Mouse (Mus musculus): Measurements from ENCODE around the gene Utrn. TPM values are rescaled to one million over a fixed set of nuclear protein-coding genes. Genes with fewer than 3 reads are reported as not detected.

Gene Utrn
- polyA plus RNA-seq, 1 experiment from 2014 or later: 49.7 TPM

GRCm38 (mm10) chr10:12836048-12836816, 32.9 kb downstream of the Utrn start:
- Histone ChIP-seq H3K27ac (ENCODE audit: low read depth, low read length) (no peak overlapping the region), H3K36me3 (ENCODE audit: control insufficient read depth, insufficient read depth, low read length) (no peaks in the 10 kb centered on the region), H3K27me3 (ENCODE audit: control insufficient read depth, insufficient read depth, low read length) (no peaks in the 10 kb centered on the region), H3K4me2 (ENCODE audit: low read depth, low read length, severe bottlenecking) (no peak overlapping the region), H3K9ac (ENCODE audit: low read length) (no peak overlapping the region), H3K9me3 (ENCODE audit: control insufficient read depth, low read length) (no peaks in the 10 kb centered on the region), H3K4me1 (replicated peaks; ENCODE audit: control insufficient read depth, insufficient read depth, low read length) (no peaks in the 10 kb centered on the region), H3K4me3 (ENCODE audit: low read depth, low read length) (no peak overlapping the region)
- DNase-seq (ENCODE audit: low spot score) (no peak), ATAC-seq (replicated peaks; ENCODE audit: low FRiP score) (no peak)
- WGBS: 92% methylated on average over 14 of the region's 14 CpGs

- H3K27ac ChIP-seq (ENCODE audit: low read depth, low read length): no peak overlapping the region
- no peak for DNase-seq (ENCODE audit: low spot score)
Observed at GRCm38 (mm10) chr10:12834215-12834614, 35.0 kb downstream of the Utrn start.

GRCm38 (mm10) chr10:12832163-12832562, 37.0 kb downstream of the Utrn start:
- ATAC-seq (replicated peaks; ENCODE audit: low FRiP score): no peak
- H3K9ac ChIP-seq (ENCODE audit: low read length): no peak overlapping the region
- 90% methylated on average over 8 of the region's 8 CpGs for WGBS

More at GRCm38 (mm10) chr10:12834215-12834614, 35.0 kb downstream of the Utrn start:
- ATAC-seq (replicated peaks; ENCODE audit: low FRiP score): no peak
- Histone ChIP-seq H3K9me3 (ENCODE audit: control insufficient read depth, low read length) (no peaks in the 10 kb centered on the region), H3K4me1 (replicated peaks; ENCODE audit: control insufficient read depth, insufficient read depth, low read length) (no peaks in the 10 kb centered on the region), H3K36me3 (ENCODE audit: control insufficient read depth, insufficient read depth, low read length) (no peaks in the 10 kb centered on the region), H3K4me3 (ENCODE audit: low read depth, low read length) (no peak overlapping the region), H3K27me3 (ENCODE audit: control insufficient read depth, insufficient read depth, low read length) (no peaks in the 10 kb centered on the region), H3K4me2 (ENCODE audit: low read depth, low read length, severe bottlenecking) (no peak overlapping the region), H3K9ac (ENCODE audit: low read length) (no peak overlapping the region)
- 76% methylated on average over 1 of the region's 1 CpGs for WGBS

DNA sequence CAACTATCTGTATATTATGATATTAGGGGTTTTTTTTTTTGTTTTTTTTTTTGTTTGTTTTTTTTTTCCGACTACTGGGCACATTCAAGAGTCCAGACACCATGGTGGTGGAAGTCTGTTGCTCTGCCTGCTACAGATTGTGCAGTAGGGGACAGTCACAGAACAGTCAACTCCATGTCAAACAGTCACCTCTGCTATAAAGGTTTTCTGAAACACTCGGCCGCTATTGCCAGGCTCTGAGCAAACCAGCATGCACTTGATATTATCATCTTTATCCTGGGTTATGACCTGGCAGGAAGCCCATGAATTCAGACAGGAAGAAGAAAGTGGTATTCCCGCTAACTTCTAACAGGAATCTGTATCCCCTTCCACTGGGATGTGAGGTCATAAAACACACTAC, 41.4 kb downstream of the Utrn start:
- ATAC-seq (replicated peaks; ENCODE audit: low FRiP score) (no peak), DNase-seq (ENCODE audit: low spot score) (no peak)
- Histone ChIP-seq H3K9me3 (ENCODE audit: control insufficient read depth, low read length) (no peaks in the 10 kb centered on the region), H3K27me3 (ENCODE audit: control insufficient read depth, insufficient read depth, low read length) (no peaks in the 10 kb centered on the region), H3K4me1 (replicated peaks; ENCODE audit: control insufficient read depth, insufficient read depth, low read length) (no peaks in the 10 kb centered on the region), H3K36me3 (ENCODE audit: control insufficient read depth, insufficient read depth, low read length) (no peaks in the 10 kb centered on the region), H3K4me2 (ENCODE audit: low read depth, low read length, severe bottlenecking) (no peak overlapping the region), H3K27ac (ENCODE audit: low read depth, low read length) (no peak overlapping the region), H3K4me3 (ENCODE audit: low read depth, low read length) (no peak overlapping the region), H3K9ac (ENCODE audit: low read length) (no peak overlapping the region)
- WGBS: 85% methylated on average over 4 of the region's 4 CpGs

More at GRCm38 (mm10) chr10:12832163-12832562, 37.0 kb downstream of the Utrn start:
- H3K4me3 ChIP-seq (ENCODE audit: low read depth, low read length): no peak overlapping the region
- no peaks in the 10 kb centered on the region for H3K27me3 ChIP-seq (ENCODE audit: control insufficient read depth, insufficient read depth, low read length)
- H3K27ac ChIP-seq (ENCODE audit: low read depth, low read length): no peak overlapping the region
- no peaks in the 10 kb centered on the region for H3K36me3 ChIP-seq (ENCODE audit: control insufficient read depth, insufficient read depth, low read length)
- no peak for DNase-seq (ENCODE audit: low spot score)
- H3K9me3 ChIP-seq (ENCODE audit: control insufficient read depth, low read length): no peaks in the 10 kb centered on the region
- no peak overlapping the region for H3K4me2 ChIP-seq (ENCODE audit: low read depth, low read length, severe bottlenecking)
- no peaks in the 10 kb centered on the region for H3K4me1 ChIP-seq (replicated peaks; ENCODE audit: control insufficient read depth, insufficient read depth, low read length)

DNA sequence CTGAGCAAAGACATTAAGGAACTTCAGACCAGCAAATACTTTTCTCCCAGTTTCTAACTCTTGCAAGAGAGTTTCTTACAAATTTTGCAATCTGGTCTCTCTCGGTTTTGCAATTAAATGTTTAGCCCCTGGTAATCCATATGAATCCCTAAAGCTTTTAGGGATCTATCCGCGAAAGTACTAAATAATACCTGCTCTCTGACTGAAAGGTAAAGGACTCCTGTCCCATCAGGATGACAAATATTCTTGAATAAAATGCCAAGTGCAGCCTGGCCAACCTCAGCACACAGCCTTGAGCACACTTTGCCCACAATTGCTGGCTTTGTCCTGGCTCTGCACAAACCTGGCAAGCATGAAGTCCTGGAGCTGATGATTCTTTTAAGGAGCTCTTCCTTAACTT, 41.9 kb downstream of the Utrn start:
- ATAC-seq (replicated peaks; ENCODE audit: low FRiP score) (no peak), DNase-seq (ENCODE audit: low spot score) (no peak)
- 83% methylated on average over 3 of the region's 3 CpGs for WGBS
- Histone ChIP-seq H3K27me3 (ENCODE audit: control insufficient read depth, insufficient read depth, low read length) (no peaks in the 10 kb centered on the region), H3K4me2 (ENCODE audit: low read depth, low read length, severe bottlenecking) (no peak overlapping the region), H3K4me1 (replicated peaks; ENCODE audit: control insufficient read depth, insufficient read depth, low read length) (no peaks in the 10 kb centered on the region), H3K9ac (ENCODE audit: low read length) (no peak overlapping the region), H3K9me3 (ENCODE audit: control insufficient read depth, low read length) (no peaks in the 10 kb centered on the region), H3K27ac (ENCODE audit: low read depth, low read length) (no peak overlapping the region), H3K36me3 (ENCODE audit: control insufficient read depth, insufficient read depth, low read length) (no peaks in the 10 kb centered on the region), H3K4me3 (ENCODE audit: low read depth, low read length) (no peak overlapping the region)

GRCm38 (mm10) chr10:12826760-12827281, 42.3 kb downstream of the Utrn start:
- DNase-seq (ENCODE audit: low spot score) (no peak), ATAC-seq (replicated peaks; ENCODE audit: low FRiP score) (no peak)
- Histone ChIP-seq H3K4me3 (ENCODE audit: low read depth, low read length) (no peak overlapping the region), H3K27me3 (ENCODE audit: control insufficient read depth, insufficient read depth, low read length) (no peaks in the 10 kb centered on the region), H3K36me3 (ENCODE audit: control insufficient read depth, insufficient read depth, low read length) (no peaks in the 10 kb centered on the region), H3K27ac (ENCODE audit: low read depth, low read length) (no peak overlapping the region), H3K9me3 (ENCODE audit: control insufficient read depth, low read length) (no peaks in the 10 kb centered on the region), H3K9ac (ENCODE audit: low read length) (no peak overlapping the region), H3K4me2 (ENCODE audit: low read depth, low read length, severe bottlenecking) (no peak overlapping the region), H3K4me1 (replicated peaks; ENCODE audit: control insufficient read depth, insufficient read depth, low read length) (no peaks in the 10 kb centered on the region)
- WGBS: 74% methylated on average over 6 of the region's 6 CpGs

GRCm38 (mm10) chr10:12824386-12824785, 44.8 kb downstream of the Utrn start:
- H3K36me3 ChIP-seq (ENCODE audit: control insufficient read depth, insufficient read depth, low read length): no peaks in the 10 kb centered on the region
- no peaks in the 10 kb centered on the region for H3K9me3 ChIP-seq (ENCODE audit: control insufficient read depth, low read length)
- 71% methylated on average over 4 of the region's 4 CpGs for WGBS
- DNase-seq (ENCODE audit: low spot score): no peak
- H3K4me3 ChIP-seq (ENCODE audit: low read depth, low read length): no peak overlapping the region
- H3K4me2 ChIP-seq (ENCODE audit: low read depth, low read length, severe bottlenecking): no peak overlapping the region
- H3K27ac ChIP-seq (ENCODE audit: low read depth, low read length): no peak overlapping the region
- H3K9ac ChIP-seq (ENCODE audit: low read length): no peak overlapping the region
- ATAC-seq (replicated peaks; ENCODE audit: low FRiP score): no peak
- no peaks in the 10 kb centered on the region for H3K4me1 ChIP-seq (replicated peaks; ENCODE audit: control insufficient read depth, insufficient read depth, low read length)
- no peaks in the 10 kb centered on the region for H3K27me3 ChIP-seq (ENCODE audit: control insufficient read depth, insufficient read depth, low read length)

DNA sequence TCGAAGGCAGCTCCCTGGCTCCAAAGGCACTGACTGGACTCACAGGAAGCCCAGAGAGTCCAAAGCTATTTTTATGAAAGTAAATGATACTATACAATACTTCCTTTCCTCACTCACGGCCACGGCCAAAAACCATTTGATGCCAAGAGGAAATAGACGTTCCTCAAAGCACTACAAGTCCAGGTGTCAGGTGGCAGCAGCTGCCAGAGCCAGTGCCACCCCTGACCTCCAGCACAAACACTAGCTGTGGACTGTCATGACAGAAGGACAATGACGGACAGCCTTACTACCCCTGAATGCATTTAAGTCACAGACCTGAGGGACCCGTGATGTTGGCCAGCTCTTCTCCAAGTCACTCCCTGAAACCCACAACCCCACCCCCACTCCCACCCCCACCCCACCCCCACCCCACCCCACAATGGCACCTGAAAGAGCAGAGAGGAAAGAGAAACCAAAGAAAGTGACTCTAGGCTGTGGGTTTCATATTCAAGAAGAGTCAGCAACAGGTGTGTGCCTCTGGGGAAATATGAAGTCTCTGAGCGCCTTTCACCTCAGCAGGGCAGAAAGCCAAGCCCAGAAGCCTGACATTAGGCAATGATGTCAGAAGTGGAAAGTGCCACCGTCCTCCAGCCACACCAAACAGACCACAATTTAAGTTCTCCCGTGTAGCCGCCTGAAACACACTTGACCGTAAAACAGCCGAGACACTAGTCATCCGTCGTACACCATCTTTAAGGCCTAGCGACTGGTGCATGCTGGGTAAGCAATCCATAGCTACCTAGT, 45.5 kb downstream of the Utrn start:
- WGBS: 89% methylated on average over 15 of the region's 15 CpGs
- no peak for ATAC-seq (replicated peaks; ENCODE audit: low FRiP score)
- no peak overlapping the region for H3K9ac ChIP-seq (ENCODE audit: low read length)

More for the DNA sequence above, 45.5 kb downstream of the Utrn start:
- Histone ChIP-seq H3K4me3 (ENCODE audit: low read depth, low read length) (no peak overlapping the region), H3K27me3 (ENCODE audit: control insufficient read depth, insufficient read depth, low read length) (no peaks in the 10 kb centered on the region), H3K9me3 (ENCODE audit: control insufficient read depth, low read length) (no peaks in the 10 kb centered on the region), H3K4me2 (ENCODE audit: low read depth, low read length, severe bottlenecking) (no peak overlapping the region), H3K36me3 (ENCODE audit: control insufficient read depth, insufficient read depth, low read length) (no peaks in the 10 kb centered on the region), H3K27ac (ENCODE audit: low read depth, low read length) (no peak overlapping the region), H3K4me1 (replicated peaks; ENCODE audit: control insufficient read depth, insufficient read depth, low read length) (no peaks in the 10 kb centered on the region)
- no peak for DNase-seq (ENCODE audit: low spot score)

Measured in forebrain, embryonic 11.5 days (tissue).